Mouse (Mus musculus): ENCODE measurements at regions not wholly inside any gene's neighbourhood (a gene's known extent, or its start where the extent isn't known, plus 50 kb on each side); places are given as distances from the start of the nearest gene placed in this dataset.
A peak's percentile ranks its signal among the peaks of the same experiment; 100 is the strongest.

- Histone ChIP-seq H3K36me3 (no peaks in the 10 kb centered on the region), H3K27me3 (no peaks in the 10 kb centered on the region), H3K9ac (replicated peaks) (no peak overlapping the region), H3K4me1 (no peaks in the 10 kb centered on the region; the same call in 1 of the 2 replicates), H3K9me3 (no peaks in the 10 kb centered on the region), H3K4me3 (no peak overlapping the region), H3K27ac (replicated peaks) (no peak overlapping the region), H3K4me2 (replicated peaks) (no peak overlapping the region)
- ATAC-seq (replicated peaks) = no peak
- WGBS = 64% methylated on average over 24 of the region's 24 CpGs
These were observed 140.6 kb downstream of the Tpra1 start for GRCm38 (mm10) chr6:89042478-89043239.

GRCm38 (mm10) chr6:89045436-89045966 is 143.4 kb downstream of the Tpra1 start:
- no peak for ATAC-seq (replicated peaks)
- 78% methylated on average over 4 of the region's 4 CpGs for WGBS
- H3K36me3 ChIP-seq = no peaks in the 10 kb centered on the region
- no peak overlapping the region for H3K27ac ChIP-seq (replicated peaks)
- H3K9me3 ChIP-seq = no peaks in the 10 kb centered on the region
- H3K27me3 ChIP-seq = no peaks in the 10 kb centered on the region
- H3K4me3 ChIP-seq = no peak overlapping the region
- no peaks in the 10 kb centered on the region for H3K4me1 ChIP-seq
- no peak overlapping the region for H3K9ac ChIP-seq (replicated peaks)
- H3K4me2 ChIP-seq (replicated peaks) = no peak overlapping the region

DNA sequence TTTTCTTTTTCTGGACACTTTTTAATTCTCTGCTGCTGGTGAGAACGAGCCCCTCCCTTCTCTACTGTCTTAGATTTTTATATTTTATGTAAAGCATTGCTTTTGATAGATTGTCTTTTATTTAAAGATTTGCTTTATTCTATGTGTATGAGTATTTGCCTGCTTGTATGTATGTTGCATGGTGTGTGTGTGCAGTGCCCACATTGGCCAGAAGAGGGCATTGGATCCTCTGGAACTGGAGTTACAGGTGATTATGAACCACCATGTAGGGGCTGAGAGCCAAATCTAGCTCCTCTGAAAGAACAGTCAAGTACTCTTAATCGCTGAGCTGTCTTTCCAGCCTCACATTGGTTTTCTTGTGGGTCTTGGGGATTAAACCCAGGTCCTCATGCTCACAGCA is 144.4 kb downstream of the Tpra1 start:
- Histone ChIP-seq H3K4me3 (no peak overlapping the region), H3K27ac (replicated peaks) (no peak overlapping the region), H3K4me2 (replicated peaks) (no peak overlapping the region), H3K36me3 (no peaks in the 10 kb centered on the region), H3K27me3 (no peaks in the 10 kb centered on the region), H3K9ac (replicated peaks) (no peak overlapping the region), H3K4me1 (no peaks in the 10 kb centered on the region), H3K9me3 (no peaks in the 10 kb centered on the region)
- ATAC-seq (replicated peaks) = no peak
- WGBS = 82% methylated on average over 2 of the region's 2 CpGs

DNA sequence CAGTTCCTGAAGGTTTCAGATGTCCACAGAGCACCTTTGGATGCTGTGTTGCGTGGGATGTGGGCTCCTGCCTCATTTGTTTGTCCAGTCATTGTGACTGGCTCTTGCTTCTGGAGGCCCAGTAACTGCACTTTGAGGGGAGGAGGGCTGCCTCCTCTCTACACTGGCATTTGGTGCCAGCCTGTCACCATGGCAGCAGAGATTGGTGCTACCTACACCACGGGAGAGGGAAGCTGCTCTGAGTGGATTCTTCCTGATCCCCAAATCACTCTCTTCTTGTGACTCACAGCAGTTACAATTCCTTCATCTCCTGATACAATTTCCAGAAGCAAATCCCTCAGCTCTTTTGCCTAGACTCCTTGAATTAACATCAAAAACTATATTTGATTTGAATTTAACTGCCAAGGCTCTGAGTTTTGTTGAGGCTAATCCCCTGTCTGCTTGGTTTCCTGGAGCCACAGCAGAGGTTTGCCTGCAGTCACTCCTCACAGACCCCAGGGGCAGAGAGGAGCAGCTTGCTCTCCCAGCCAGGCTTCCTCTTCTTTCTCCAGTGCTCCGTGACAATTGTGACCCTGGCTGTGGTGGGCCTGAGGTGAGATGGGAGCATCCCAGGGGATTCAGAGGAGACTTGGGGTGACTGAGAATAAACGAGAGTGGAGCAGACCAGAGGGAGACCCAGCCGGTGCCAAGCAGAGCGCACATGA is 145.7 kb downstream of the Tpra1 start:
- Histone ChIP-seq H3K27ac (replicated peaks) (no peak overlapping the region), H3K9me3 (no peaks in the 10 kb centered on the region), H3K4me2 (replicated peaks) (no peak overlapping the region), H3K27me3 (no peaks in the 10 kb centered on the region), H3K36me3 (no peaks in the 10 kb centered on the region), H3K4me3 (no peak overlapping the region), H3K9ac (replicated peaks) (no peak overlapping the region), H3K4me1 (no peaks in the 10 kb centered on the region)
- ATAC-seq (replicated peaks) = no peak
- WGBS = 54% methylated on average over 6 of the region's 6 CpGs

GRCm38 (mm10) chr6:89049290-89049689 is 147.2 kb downstream of the Tpra1 start:
- Histone ChIP-seq H3K4me2 (replicated peaks) (no peak overlapping the region), H3K4me3 (no peak overlapping the region), H3K36me3 (no peaks in the 10 kb centered on the region), H3K27me3 (no peaks in the 10 kb centered on the region), H3K27ac (replicated peaks) (no peak overlapping the region), H3K9me3 (no peaks in the 10 kb centered on the region), H3K9ac (replicated peaks) (no peak overlapping the region), H3K4me1 (peaks cover 7% of the 10 kb centered on the region; the same call in 1 of the 2 replicates)
- ATAC-seq (replicated peaks) = no peak
- 26% methylated on average over 1 of the region's 1 CpGs for WGBS

DNA sequence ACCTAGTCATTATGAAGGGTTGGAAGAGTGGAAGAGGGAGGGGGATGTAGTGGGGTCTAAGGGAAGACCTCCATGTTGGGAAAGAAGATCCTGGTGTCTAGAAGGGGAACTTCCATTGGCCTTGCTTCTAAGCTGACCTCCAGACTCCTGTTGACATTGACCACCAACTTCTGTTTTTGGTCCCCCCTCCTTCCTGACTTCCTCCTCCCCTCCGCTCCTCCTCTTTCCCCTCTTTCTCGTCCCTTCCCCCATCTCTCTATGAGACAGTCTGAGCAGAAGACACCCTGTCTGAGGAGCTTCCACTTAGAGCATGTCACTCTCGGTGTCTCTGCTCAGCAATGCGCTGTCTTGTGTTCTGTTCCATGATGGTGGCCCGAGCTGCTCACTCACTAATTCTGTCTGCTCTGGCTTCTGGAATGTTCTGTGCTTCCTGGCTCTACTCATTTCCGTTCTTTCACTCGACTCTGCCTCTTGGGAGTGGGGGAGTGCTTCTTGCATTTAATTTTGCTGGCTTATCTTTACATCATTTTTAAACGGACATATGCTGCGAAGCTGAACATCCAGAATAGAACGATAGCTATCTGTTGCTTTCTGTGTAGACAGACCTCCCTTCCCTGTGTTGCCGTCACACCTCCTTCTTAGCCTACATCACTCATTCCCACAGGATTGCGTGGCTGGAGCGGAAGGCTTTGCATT is 148.7 kb downstream of the Tpra1 start:
- H3K27ac ChIP-seq (replicated peaks) = no peak overlapping the region
- no peak overlapping the region for H3K4me2 ChIP-seq (replicated peaks)
- no peak for ATAC-seq (replicated peaks)
- H3K4me3 ChIP-seq = no peak overlapping the region
- no peaks in the 10 kb centered on the region for H3K36me3 ChIP-seq
- no peaks in the 10 kb centered on the region for H3K9me3 ChIP-seq
- no peak overlapping the region for H3K9ac ChIP-seq (replicated peaks)
- H3K27me3 ChIP-seq = no peaks in the 10 kb centered on the region
- 84% methylated on average over 13 of the region's 13 CpGs for WGBS
- H3K4me1 ChIP-seq = peaks cover 10% of the 10 kb centered on the region; the same call in 1 of the 2 replicates

GRCm38 (mm10) chr6:89052758-89053460 is 150.9 kb downstream of the Tpra1 start:
- no peak for ATAC-seq (replicated peaks)
- no peaks in the 10 kb centered on the region for H3K36me3 ChIP-seq
- no peak overlapping the region for H3K4me3 ChIP-seq
- no peak overlapping the region for H3K4me2 ChIP-seq (replicated peaks)
- WGBS = 85% methylated on average over 9 of the region's 9 CpGs
- H3K27ac ChIP-seq (replicated peaks) = no peak overlapping the region
- peaks cover 10% of the 10 kb centered on the region; the same call in 1 of the 2 replicates for H3K4me1 ChIP-seq
- H3K9me3 ChIP-seq = no peaks in the 10 kb centered on the region
- H3K9ac ChIP-seq (replicated peaks) = no peak overlapping the region
- H3K27me3 ChIP-seq = no peaks in the 10 kb centered on the region

- no peak overlapping the region for H3K4me2 ChIP-seq (replicated peaks)
- WGBS = 77% methylated on average over 13 of the region's 13 CpGs
- H3K9me3 ChIP-seq = no peaks in the 10 kb centered on the region
- H3K4me1 ChIP-seq = peaks cover 10% of the 10 kb centered on the region; the same call in 1 of the 2 replicates
- peak overlapping the region; percentile 55; the same call in 1 of the 2 replicates for H3K27ac ChIP-seq (replicated peaks)
- H3K9ac ChIP-seq (replicated peaks) = no peak overlapping the region
- peak; percentile 60 for ATAC-seq (replicated peaks)
- no peak overlapping the region for H3K4me3 ChIP-seq
- H3K36me3 ChIP-seq = no peaks in the 10 kb centered on the region
- H3K27me3 ChIP-seq = no peaks in the 10 kb centered on the region
These were observed 152.0 kb downstream of the Tpra1 start for GRCm38 (mm10) chr6:89054060-89054459.

- Histone ChIP-seq H3K36me3 (no peaks in the 10 kb centered on the region), H3K27me3 (no peaks in the 10 kb centered on the region), H3K4me3 (no peak overlapping the region), H3K4me2 (replicated peaks) (no peak overlapping the region), H3K27ac (replicated peaks) (no peak overlapping the region), H3K4me1 (peaks cover under 1% of the 10 kb centered on the region; the same call in 1 of the 2 replicates), H3K9ac (replicated peaks) (no peak overlapping the region), H3K9me3 (no peaks in the 10 kb centered on the region)
- 76% methylated on average over 4 of the region's 4 CpGs for WGBS
- ATAC-seq (replicated peaks) = no peak
These were observed 157.5 kb downstream of the Tpra1 start for GRCm38 (mm10) chr6:89059431-89059975.

- Histone ChIP-seq H3K4me3 (no peak overlapping the region), H3K27me3 (no peaks in the 10 kb centered on the region), H3K4me1 (no peaks in the 10 kb centered on the region; the same call in 1 of the 2 replicates), H3K36me3 (no peaks in the 10 kb centered on the region), H3K9me3 (no peaks in the 10 kb centered on the region), H3K9ac (replicated peaks) (no peak overlapping the region), H3K27ac (replicated peaks) (no peak overlapping the region), H3K4me2 (replicated peaks) (no peak overlapping the region)
- 76% methylated on average over 7 of the region's 7 CpGs for WGBS
- ATAC-seq (replicated peaks) = no peak
These were observed 163.0 kb downstream of the Tpra1 start for GRCm38 (mm10) chr6:89064977-89065580.

- Histone ChIP-seq H3K4me1 (no peaks in the 10 kb centered on the region; the same call in 1 of the 2 replicates), H3K4me2 (replicated peaks) (no peak overlapping the region), H3K27me3 (no peaks in the 10 kb centered on the region), H3K27ac (replicated peaks) (no peak overlapping the region), H3K9me3 (no peaks in the 10 kb centered on the region), H3K9ac (replicated peaks) (no peak overlapping the region), H3K36me3 (no peaks in the 10 kb centered on the region), H3K4me3 (no peak overlapping the region)
- WGBS = 42% methylated on average over 5 of the region's 5 CpGs
- ATAC-seq (replicated peaks) = no peak
These were observed 164.5 kb downstream of the Tpra1 start for GRCm38 (mm10) chr6:89066588-89066987.
